Mouse (Mus musculus): Measurements from ENCODE around the gene Ankrd66. TPM values are rescaled to one million over a fixed set of nuclear protein-coding genes. Genes with fewer than 3 reads are reported as not detected.
A peak's percentile ranks its signal among the peaks of the same experiment; 100 is the strongest.
"Not testable (repeated sequence)": the region's sequence is repeated elsewhere in the genome, so short reads cannot be mapped to it uniquely, and the experiment has no call there.

The Ankrd66 gene
- polyA plus RNA-seq, 1 experiment: not detected

- H3K36me3 ChIP-seq (replicated peaks; ENCODE audit: low read length): no peaks in the 10 kb centered on the region
- peaks cover 7% of the 10 kb centered on the region; the same call in 1 of the 2 replicates for H3K9me3 ChIP-seq
- TF ChIP-seq FLI1 (IDR thresholded peaks at IDR 0.05; ENCODE audit: low read length) (no peak), GATA1 (IDR thresholded peaks at IDR 0.05; ENCODE audit: borderline replicate concordance, low read length) (no peak)
- peak overlapping the region; percentile 4 for H3K4me3 ChIP-seq (replicated peaks)
- peaks cover 4% of the 10 kb centered on the region; the same call in 1 of the 2 replicates for H3K4me1 ChIP-seq
- H3K27me3 ChIP-seq (replicated peaks): no peaks in the 10 kb centered on the region
Observed at GRCm38 (mm10) chr17:43544040-43544439, 601 bp upstream of the Ankrd66 start.

- 0 out of 2 replicates have a peak, but pooled peaks cover 10% of the 10 kb centered on the region for H3K9me3 ChIP-seq
- H3K27me3 ChIP-seq (replicated peaks): no peaks in the 10 kb centered on the region
- no peaks in the 10 kb centered on the region for H3K36me3 ChIP-seq (replicated peaks; ENCODE audit: low read length)
- H3K4me1 ChIP-seq: no peaks in the 10 kb centered on the region; the same call in 1 of the 2 replicates
- H3K4me3 ChIP-seq (replicated peaks): no peak overlapping the region
- no peak for TF ChIP-seq FLI1 (IDR thresholded peaks at IDR 0.05; ENCODE audit: low read length)
- TF ChIP-seq GATA1 (IDR thresholded peaks at IDR 0.05; ENCODE audit: borderline replicate concordance, low read length): no peak
Observed at GRCm38 (mm10) chr17:43538767-43539166, 4.7 kb downstream of the Ankrd66 start.

- H3K4me1 ChIP-seq; H3K36me3 ChIP-seq (replicated peaks; ENCODE audit: low read length); H3K27me3 ChIP-seq (replicated peaks); H3K4me3 ChIP-seq (replicated peaks): not testable (repeated sequence)
- peaks cover 20% of the 10 kb centered on the region for H3K9me3 ChIP-seq
Observed at GRCm38 (mm10) chr17:43536841-43537240, 6.6 kb downstream of the Ankrd66 start.

- TF ChIP-seq FLI1 (IDR thresholded peaks at IDR 0.05; ENCODE audit: low read length) (no peak), GATA1 (IDR thresholded peaks at IDR 0.05; ENCODE audit: borderline replicate concordance, low read length) (no peak)
- no peaks in the 10 kb centered on the region for H3K27me3 ChIP-seq (replicated peaks)
- H3K4me1 ChIP-seq: no peaks in the 10 kb centered on the region
- H3K9me3 ChIP-seq: peaks cover 32% of the 10 kb centered on the region
- H3K36me3 ChIP-seq (replicated peaks; ENCODE audit: low read length): no peaks in the 10 kb centered on the region
- no peak overlapping the region for H3K4me3 ChIP-seq (replicated peaks)
Observed at GRCm38 (mm10) chr17:43534362-43535222, 8.8 kb downstream of the Ankrd66 start.

- H3K27me3 ChIP-seq (replicated peaks): no peaks in the 10 kb centered on the region
- H3K4me1 ChIP-seq: no peaks in the 10 kb centered on the region
- no peaks in the 10 kb centered on the region for H3K36me3 ChIP-seq (replicated peaks; ENCODE audit: low read length)
- H3K4me3 ChIP-seq (replicated peaks): no peak overlapping the region
- H3K9me3 ChIP-seq: peaks cover 32% of the 10 kb centered on the region
- TF ChIP-seq GATA1 (IDR thresholded peaks at IDR 0.05; ENCODE audit: borderline replicate concordance, low read length) (no peak), FLI1 (IDR thresholded peaks at IDR 0.05; ENCODE audit: low read length) (no peak)
Observed at GRCm38 (mm10) chr17:43531192-43531591, 12.2 kb downstream of the Ankrd66 start.

- H3K27me3 ChIP-seq (replicated peaks): no peaks in the 10 kb centered on the region
- peaks cover 30% of the 10 kb centered on the region for H3K9me3 ChIP-seq
- TF ChIP-seq FLI1 (IDR thresholded peaks at IDR 0.05; ENCODE audit: low read length) (no peak), GATA1 (IDR thresholded peaks at IDR 0.05; ENCODE audit: borderline replicate concordance, low read length) (no peak)
- no peaks in the 10 kb centered on the region for H3K4me1 ChIP-seq
- H3K4me3 ChIP-seq (replicated peaks): no peak overlapping the region
- H3K36me3 ChIP-seq (replicated peaks; ENCODE audit: low read length): no peaks in the 10 kb centered on the region
Observed at GRCm38 (mm10) chr17:43530507-43530906, 12.9 kb downstream of the Ankrd66 start.

GRCm38 (mm10) chr17:43520166-43520565 is 23.3 kb downstream of the Ankrd66 start:
- Histone ChIP-seq H3K4me3 (replicated peaks) (no peak overlapping the region), H3K36me3 (replicated peaks; ENCODE audit: low read length) (no peaks in the 10 kb centered on the region), H3K4me1 (peaks cover 4% of the 10 kb centered on the region; the same call in 1 of the 2 replicates), H3K9me3 (no peaks in the 10 kb centered on the region), H3K27me3 (replicated peaks) (no peaks in the 10 kb centered on the region)
- TF ChIP-seq GATA1 (IDR thresholded peaks at IDR 0.05; ENCODE audit: borderline replicate concordance, low read length) (no peak), FLI1 (IDR thresholded peaks at IDR 0.05; ENCODE audit: low read length) (no peak)

- TF ChIP-seq GATA1 (IDR thresholded peaks at IDR 0.05; ENCODE audit: borderline replicate concordance, low read length): no peak
- no peak for TF ChIP-seq FLI1 (IDR thresholded peaks at IDR 0.05; ENCODE audit: low read length)
- Histone ChIP-seq H3K4me3 (replicated peaks) (peak overlapping the region; percentile 38), H3K9me3 (peaks cover 3% of the 10 kb centered on the region; the same call in 1 of the 2 replicates), H3K27me3 (replicated peaks) (no peaks in the 10 kb centered on the region), H3K36me3 (replicated peaks; ENCODE audit: low read length) (no peaks in the 10 kb centered on the region), H3K4me1 (peaks cover 4% of the 10 kb centered on the region; the same call in 1 of the 2 replicates)
Observed at GRCm38 (mm10) chr17:43518644-43519409, 24.6 kb downstream of the Ankrd66 start.

GRCm38 (mm10) chr17:43510782-43511181 is 32.7 kb downstream of the Ankrd66 start:
- H3K4me3 ChIP-seq (replicated peaks): no peak overlapping the region
- TF ChIP-seq FLI1 (IDR thresholded peaks at IDR 0.05; ENCODE audit: low read length) (no peak), GATA1 (IDR thresholded peaks at IDR 0.05; ENCODE audit: borderline replicate concordance, low read length) (no peak)
- H3K4me1 ChIP-seq: no peaks in the 10 kb centered on the region
- H3K9me3 ChIP-seq: peaks cover 3% of the 10 kb centered on the region; the same call in 1 of the 2 replicates
- H3K36me3 ChIP-seq (replicated peaks; ENCODE audit: low read length): no peaks in the 10 kb centered on the region
- no peaks in the 10 kb centered on the region for H3K27me3 ChIP-seq (replicated peaks)

- no peak overlapping the region for H3K4me3 ChIP-seq (replicated peaks)
- H3K9me3 ChIP-seq: no peaks in the 10 kb centered on the region
- no peak for TF ChIP-seq GATA1 (IDR thresholded peaks at IDR 0.05; ENCODE audit: borderline replicate concordance, low read length)
- no peak for TF ChIP-seq FLI1 (IDR thresholded peaks at IDR 0.05; ENCODE audit: low read length)
- no peaks in the 10 kb centered on the region for H3K36me3 ChIP-seq (replicated peaks; ENCODE audit: low read length)
- H3K27me3 ChIP-seq (replicated peaks): no peaks in the 10 kb centered on the region
- no peaks in the 10 kb centered on the region for H3K4me1 ChIP-seq
Observed at GRCm38 (mm10) chr17:43504594-43504934, 38.9 kb downstream of the Ankrd66 start.

All from megakaryocyte, embryonic 14.5 days (primary cell).